Mouse (Mus musculus) lung, embryonic 15.5 days (tissue): ENCODE measurements around the gene Evi5l. TPM values are rescaled to one million over a fixed set of nuclear protein-coding genes. Genes with fewer than 3 reads are reported as not detected.
A peak's percentile ranks its signal among the peaks of the same experiment; 100 is the strongest.

Experiments
- ATAC-seq: fragments of 200-750 bp; cut with Nextera tagmentation; 2 replicates; pipeline ENCODE4 v1.8.0; 2017; ENCODE audit warnings: moderate number of reproducible peaks, borderline replicate concordance; ENCODE audit not compliant: low FRiP score, low TSS enrichment; ENCODE audit errors: extremely low read depth
- H3K27ac ChIP-seq: fragments of 300-500 bp; sonication (generic); 2 replicates; pipeline ENCODE4 v1.5.1; 2015; ENCODE audit warnings: moderate library complexity, mild to moderate bottlenecking, inconsistent platforms
- H3K27me3 ChIP-seq: fragments of 300-500 bp; sonication (generic); 2 replicates; pipeline ENCODE4 v1.6.1; 2015; ENCODE audit warnings: inconsistent platforms
- H3K36me3 ChIP-seq: fragments of 300-500 bp; sonication (generic); 2 replicates; pipeline ENCODE4 v1.6.1; 2015; ENCODE audit warnings: inconsistent platforms
- H3K4me1 ChIP-seq: fragments of 300-500 bp; sonication (generic); 2 replicates; pipeline ENCODE4 v1.6.1; 2015; ENCODE audit warnings: inconsistent platforms
- H3K4me2 ChIP-seq: fragments of 300-500 bp; sonication (generic); 2 replicates; pipeline ENCODE4 v1.6.1; 2015; ENCODE audit warnings: inconsistent platforms, mild to moderate bottlenecking, moderate library complexity
- H3K4me3 ChIP-seq: fragments of 300-500 bp; sonication (generic); 2 replicates; pipeline ENCODE4 v1.5.1; 2015; ENCODE audit warnings: mild to moderate bottlenecking, inconsistent platforms
- H3K9ac ChIP-seq: fragments of 300-500 bp; sonication (generic); 2 replicates; pipeline ENCODE4 v1.6.1; 2015; ENCODE audit warnings: inconsistent platforms
- H3K9me3 ChIP-seq: fragments of 300-500 bp; sonication (generic); 2 replicates; pipeline ENCODE4 v1.6.1; 2016; ENCODE audit warnings: inconsistent platforms
- WGBS: fragments of 180-500 bp; shearing (Covaris S2); methylation state at CpG from one replicate; pipeline ENCODE4 v1.1.7; 2015; 5-methylcytosine and 5-hydroxymethylcytosine counted together
- polyA plus RNA-seq: library from polyadenylated mRNA; unstranded; fragments of >200 nt; fragmentation: Nextera tagmentation; extraction: Ambion mirVana; gene quantifications from 2 replicates; pipeline ENCODE4 v1.2.1, GENCODE M21; 2015

Evi5l gene
- polyA plus RNA-seq, 1 experiment from 2014 or later, result 23.5 TPM

- Histone ChIP-seq H3K4me1 (peaks cover 32% of the 10 kb centered on the region), H3K27ac (peak overlapping the region; percentile 86), H3K4me3 (peak overlapping the region; percentile 87), H3K9me3 (no peaks in the 10 kb centered on the region), H3K36me3 (peaks cover 58% of the 10 kb centered on the region), H3K27me3 (no peaks in the 10 kb centered on the region), H3K4me2 (peak overlapping the region; percentile 92), H3K9ac (peak overlapping the region; percentile 77)
- ATAC-seq, result peak; percentile 75
- 0% methylated on average over 31 of the region's 32 CpGs for WGBS
Observed at GRCm38 (mm10) chr8:4258678-4259077, 92.3 kb downstream of the Evi5l start.

- peaks cover 26% of the 10 kb centered on the region for H3K4me1 ChIP-seq
- peak within 1 kb of the TSS; percentile 87 for H3K4me3 ChIP-seq
- peak within 1 kb of the TSS; percentile 92 for H3K4me2 ChIP-seq
- peak; percentile 94 for ATAC-seq
- WGBS, result 7% methylated on average over 25 of the region's 33 CpGs
- H3K9ac ChIP-seq, result peak within 1 kb of the TSS; percentile 77
- no peaks in the 10 kb centered on the region for H3K9me3 ChIP-seq
- H3K27ac ChIP-seq, result peak within 1 kb of the TSS; percentile 86
- no peaks in the 10 kb centered on the region for H3K27me3 ChIP-seq
- peaks cover 62% of the 10 kb centered on the region for H3K36me3 ChIP-seq
Observed at GRCm38 (mm10) chr8:4259125-4259804, 92.9 kb downstream of the Evi5l start, which contains the start of gene Ctxn1. Ctxn1 (minus strand) TSS chr8:4259274.

GRCm38 (mm10) chr8:4259805-4260170, 93.4 kb downstream of the Evi5l start:
- no peak overlapping the region for H3K9ac ChIP-seq
- peak overlapping the region; percentile 57 for H3K27ac ChIP-seq
- ATAC-seq, result no peak
- H3K9me3 ChIP-seq, result no peaks in the 10 kb centered on the region
- 77% methylated on average over 4 of the region's 4 CpGs for WGBS
- H3K27me3 ChIP-seq, result no peaks in the 10 kb centered on the region
- H3K4me2 ChIP-seq, result no peak overlapping the region
- no peak overlapping the region for H3K4me3 ChIP-seq
- peaks cover 63% of the 10 kb centered on the region for H3K36me3 ChIP-seq
- H3K4me1 ChIP-seq, result peaks cover 23% of the 10 kb centered on the region

Other genes with a start within 250 kb of the Evi5l start
- not detected in 2 replicates for gene Cd209b, start 239.7 kb upstream of the Evi5l start, polyA plus RNA-seq
- 0.34 TPM in 2 replicates for gene Cd209c, start 211.8 kb upstream of the Evi5l start, polyA plus RNA-seq
- not detected in 2 replicates for gene Cd209f, start 60.7 kb upstream of the Evi5l start, polyA plus RNA-seq
- not detected in 2 replicates for gene Cd209g, start 32.5 kb upstream of the Evi5l start, polyA plus RNA-seq
- gene Prr36, start 50.9 kb downstream of the Evi5l start, polyA plus RNA-seq, result 7.5 TPM in 2 replicates
- gene Lrrc8e, start 60.3 kb downstream of the Evi5l start, polyA plus RNA-seq, result 3.8 and 4.2 TPM in 2 replicates
- gene Map2k7, start 72.2 kb downstream of the Evi5l start, polyA plus RNA-seq, result 29.6 and 31.3 TPM in 2 replicates
- gene Gm49320, start 72.3 kb downstream of the Evi5l start, polyA plus RNA-seq, result 1.4 and 1.5 TPM in 2 replicates
- gene Tgfbr3l, start 81.6 kb downstream of the Evi5l start, polyA plus RNA-seq, result 2.5 and 3.4 TPM in 2 replicates
- 60.8 and 61.6 TPM in 2 replicates for gene Snapc2, start 86.5 kb downstream of the Evi5l start, polyA plus RNA-seq
- 75.3 and 75.6 TPM in 2 replicates for gene Ctxn1, start 92.7 kb downstream of the Evi5l start, polyA plus RNA-seq
- gene Timm44, start 109.3 kb downstream of the Evi5l start, polyA plus RNA-seq, result 55.1 and 56.0 TPM in 2 replicates
- 16.8 and 30.8 TPM in 2 replicates for gene Ccl25, start 158.6 kb downstream of the Evi5l start, polyA plus RNA-seq
- 270 and 272 TPM in 2 replicates for gene Elavl1, start 158.8 kb downstream of the Evi5l start, polyA plus RNA-seq